Mouse (Mus musculus): Measurements from ENCODE around the gene C1qtnf4. TPM values are rescaled to one million over a fixed set of nuclear protein-coding genes. Genes with fewer than 3 reads are reported as not detected.

C1qtnf4 gene
- polyA plus RNA-seq, 1 experiment from 2014 or later, result 25.6 TPM

Other genes with a start within 250 kb of the C1qtnf4 start
- gene Nup160, start 208.6 kb upstream of the C1qtnf4 start, polyA plus RNA-seq (2015; fragmentation: Nextera tagmentation; extraction: Ambion mirVana), result 28.4 and 32.7 TPM in 2 replicates
- 84.5 and 85.0 TPM in 2 replicates for gene Fnbp4, start 140.5 kb upstream of the C1qtnf4 start, polyA plus RNA-seq (2015; fragmentation: Nextera tagmentation; extraction: Ambion mirVana)
- 0.77 and 1.2 TPM in 2 replicates for gene Agbl2, start 103.1 kb upstream of the C1qtnf4 start, polyA plus RNA-seq (2015; fragmentation: Nextera tagmentation; extraction: Ambion mirVana)
- 183 and 187 TPM in 2 replicates for gene Mtch2, start 38.7 kb upstream of the C1qtnf4 start, polyA plus RNA-seq (2015; fragmentation: Nextera tagmentation; extraction: Ambion mirVana)
- 34.7 and 36.4 TPM in 2 replicates for gene Kbtbd4, start 18.9 kb downstream of the C1qtnf4 start, polyA plus RNA-seq (2015; fragmentation: Nextera tagmentation; extraction: Ambion mirVana)
- 199 and 219 TPM in 2 replicates for gene Ndufs3, start 19.0 kb downstream of the C1qtnf4 start, polyA plus RNA-seq (2015; fragmentation: Nextera tagmentation; extraction: Ambion mirVana)
- gene Celf1, start 54.5 kb downstream of the C1qtnf4 start, polyA plus RNA-seq (2015; fragmentation: Nextera tagmentation; extraction: Ambion mirVana), result 56.9 and 61.2 TPM in 2 replicates
- 16.2 and 30.5 TPM in 2 replicates for gene Rapsn, start 149.8 kb downstream of the C1qtnf4 start, polyA plus RNA-seq (2015; fragmentation: Nextera tagmentation; extraction: Ambion mirVana)
- 248 and 294 TPM in 2 replicates for gene Psmc3, start 168.1 kb downstream of the C1qtnf4 start, polyA plus RNA-seq (2015; fragmentation: Nextera tagmentation; extraction: Ambion mirVana)
- gene Slc39a13, start 184.6 kb downstream of the C1qtnf4 start, polyA plus RNA-seq (2015; fragmentation: Nextera tagmentation; extraction: Ambion mirVana), result 88.8 and 89.4 TPM in 2 replicates
- gene Spi1, start 196.5 kb downstream of the C1qtnf4 start, polyA plus RNA-seq (2015; fragmentation: Nextera tagmentation; extraction: Ambion mirVana), result 9.4 and 12.6 TPM in 2 replicates
- gene Mybpc3, start 232.3 kb downstream of the C1qtnf4 start, polyA plus RNA-seq (2015; fragmentation: Nextera tagmentation; extraction: Ambion mirVana), result 0.09 and 0.34 TPM in 2 replicates

Measured in limb, embryonic 15.5 days (tissue).